Mouse (Mus musculus): ENCODE data around the gene Gm28308.

The Gm28308 gene

DNA sequence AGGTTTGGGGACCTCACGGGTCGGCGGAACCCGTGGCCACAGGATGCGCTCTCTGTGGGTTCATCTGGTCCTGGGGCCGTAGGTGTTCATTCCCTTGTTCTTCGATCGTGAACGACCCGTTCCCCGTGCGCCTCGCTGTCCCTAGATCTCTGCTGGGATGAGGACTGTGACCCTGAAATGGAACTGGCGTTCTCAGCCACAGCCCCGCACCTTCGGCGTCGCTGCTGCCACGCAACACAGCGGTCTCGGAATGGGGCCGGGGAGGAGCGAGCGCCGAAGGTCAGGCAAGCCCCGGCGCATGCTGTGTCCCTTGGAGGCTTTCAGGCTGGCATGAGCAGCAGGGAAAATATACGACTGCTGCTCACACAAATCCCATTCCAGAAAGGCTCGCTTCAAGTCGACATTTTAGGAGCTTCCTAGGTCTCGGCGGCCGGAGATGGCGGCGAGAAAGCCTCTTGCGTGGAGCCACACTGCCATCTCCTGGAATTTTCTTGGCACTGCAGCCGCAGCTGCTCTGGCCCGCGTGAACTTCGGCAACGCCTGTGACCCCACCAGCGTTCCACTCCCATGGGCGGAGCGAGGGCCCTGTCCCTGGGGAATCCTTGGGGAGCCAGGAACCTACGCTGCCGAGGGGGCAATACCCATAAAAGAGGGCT is 8.3 kb upstream of the Gm28308 start, which contains the start of gene Hoxa7:
TSS of gene Hoxa7 (minus strand) at position 518 of the 656 bp plus-strand sequence.
- intact Hi-C loops (cut with DNase I), result loop anchor here (5.0 to 10.0 kb wide), 2 partner anchors 634 to 837 kb away; no protein-coding TSS in a partner anchor

DNA sequence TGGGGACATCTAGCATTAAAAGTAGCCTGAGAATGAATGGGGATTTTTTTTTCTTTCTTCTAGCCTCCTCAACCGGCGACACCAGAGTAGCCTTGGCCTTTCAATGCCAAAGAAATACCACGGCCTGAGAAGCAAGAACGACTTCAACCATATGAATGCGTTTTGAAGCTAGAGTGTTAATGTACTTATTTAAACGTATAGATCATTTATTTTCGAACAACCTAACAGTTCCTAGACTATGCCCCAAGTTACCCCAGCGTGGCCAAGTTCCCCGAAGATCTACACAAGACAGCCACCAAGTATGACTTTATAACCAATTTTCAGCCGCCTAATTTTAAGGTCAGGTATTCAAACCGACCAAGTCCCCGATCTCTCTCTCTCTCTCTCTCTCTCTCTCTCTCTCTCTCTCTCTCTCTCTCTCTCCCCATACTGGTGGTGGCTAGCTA is 7.7 kb upstream of the Gm28308 start:
- intact Hi-C loops (cut with DNase I), result loop anchor here (5.0 to 10.0 kb wide), 2 partner anchors 634 to 836 kb away; no protein-coding TSS in a partner anchor

DNA sequence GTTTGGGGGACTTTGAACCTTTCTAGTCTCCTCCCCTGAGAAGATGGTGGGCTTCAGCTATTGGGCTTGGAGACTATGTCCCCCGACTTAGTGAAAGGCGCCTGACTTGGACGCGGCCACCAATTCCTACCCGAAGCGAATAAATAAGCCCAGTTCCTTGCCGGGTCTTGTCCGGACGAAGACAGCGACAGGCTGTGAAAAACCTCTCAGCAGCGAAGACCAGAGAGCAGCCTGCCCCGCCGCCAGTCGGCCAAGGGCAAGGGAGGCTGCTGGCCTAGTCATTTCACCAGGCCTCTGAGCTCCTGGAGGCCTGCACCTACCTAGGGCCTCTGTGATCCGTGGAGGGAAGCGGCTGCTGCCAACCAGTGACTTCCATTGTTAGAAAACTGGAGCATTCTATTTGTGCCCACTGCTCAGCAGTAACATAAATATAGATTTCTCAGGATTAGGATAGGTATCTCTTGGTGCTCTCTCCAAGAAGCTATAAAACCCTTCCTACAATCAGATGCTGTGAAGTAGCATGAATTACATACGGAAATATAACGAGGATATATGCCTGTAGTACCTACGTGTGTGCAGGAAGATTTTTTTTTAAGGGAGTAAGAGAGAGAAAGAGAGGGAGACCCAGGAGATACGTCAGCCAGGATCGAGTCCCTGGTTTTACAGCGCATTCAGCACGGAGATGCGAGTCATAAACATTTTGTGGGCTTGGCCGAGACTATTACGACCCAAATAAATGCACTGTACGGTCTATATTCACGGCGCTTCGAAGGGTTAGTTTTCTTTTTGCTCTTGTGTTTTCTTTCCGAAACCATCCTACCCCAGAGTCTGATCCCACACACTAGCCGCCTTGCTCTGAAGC is 7.1 kb upstream of the Gm28308 start:
- intact Hi-C loops (cut with DNase I), result loop anchor here (5.0 to 10.0 kb wide), 2 partner anchors 633 to 835 kb away; no protein-coding TSS in a partner anchor

DNA sequence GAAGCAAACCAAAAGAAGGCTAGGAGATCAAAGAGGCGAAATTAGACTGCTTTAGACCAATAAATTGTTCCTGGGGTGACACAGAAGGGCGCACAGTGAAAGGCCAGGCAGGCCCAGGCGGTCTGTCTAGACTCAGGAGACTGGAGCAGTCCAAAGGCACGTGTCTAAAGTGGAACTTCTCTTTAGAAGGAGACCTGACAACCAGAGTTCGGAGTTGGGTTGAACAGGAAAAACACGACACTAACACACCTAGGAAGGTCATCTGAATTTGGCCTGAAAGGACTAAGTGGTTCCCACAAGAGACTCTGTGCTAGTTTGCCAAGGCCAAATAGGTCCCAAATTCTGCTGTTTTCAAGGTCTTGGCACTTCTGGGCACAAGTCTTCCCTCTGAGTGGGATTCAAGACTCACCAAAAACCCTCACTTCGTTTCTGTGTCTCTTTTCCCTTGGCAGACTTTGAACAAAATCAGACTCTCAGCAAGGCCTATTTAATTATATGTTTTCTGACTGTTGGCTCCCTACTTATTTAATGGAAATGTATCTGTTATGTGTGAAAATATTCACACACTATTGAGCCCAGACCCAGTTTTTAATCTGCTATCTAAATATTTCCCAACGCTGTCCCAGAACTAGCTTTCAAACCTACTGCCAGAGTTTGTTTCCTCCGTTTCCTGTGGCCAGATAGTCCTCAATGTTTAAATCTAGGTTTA is 6.2 kb upstream of the Gm28308 start:
- intact Hi-C loops (cut with DNase I), result no loop called here

DNA sequence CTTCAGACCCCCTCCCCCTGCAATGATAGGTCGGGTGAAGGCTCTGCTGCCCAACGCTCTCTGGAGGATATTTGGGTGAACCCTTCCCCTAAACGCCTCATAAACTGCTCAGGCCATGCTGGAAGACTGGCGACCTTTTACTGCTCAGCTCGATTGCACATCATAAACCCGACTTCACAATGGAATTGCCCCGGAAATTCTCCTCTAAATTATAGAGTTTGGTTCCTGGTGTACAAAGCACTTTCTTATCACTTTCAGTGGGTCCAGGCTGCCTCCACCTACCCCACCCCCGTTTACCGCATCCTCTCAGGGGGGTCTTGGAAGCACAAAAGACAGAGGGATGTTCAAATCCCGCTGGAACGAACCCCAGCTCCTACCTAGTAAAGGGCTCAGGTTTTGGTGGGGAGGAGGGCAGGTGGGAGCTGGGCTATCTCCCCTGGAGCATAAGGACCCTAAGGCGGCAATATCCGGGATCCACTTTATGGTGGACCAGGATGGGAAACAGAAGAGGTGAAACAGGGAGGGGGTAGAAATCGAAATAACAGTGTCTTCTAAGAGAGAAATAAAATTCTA is 5.6 kb upstream of the Gm28308 start:
- intact Hi-C loops (cut with DNase I), result no loop called here

DNA sequence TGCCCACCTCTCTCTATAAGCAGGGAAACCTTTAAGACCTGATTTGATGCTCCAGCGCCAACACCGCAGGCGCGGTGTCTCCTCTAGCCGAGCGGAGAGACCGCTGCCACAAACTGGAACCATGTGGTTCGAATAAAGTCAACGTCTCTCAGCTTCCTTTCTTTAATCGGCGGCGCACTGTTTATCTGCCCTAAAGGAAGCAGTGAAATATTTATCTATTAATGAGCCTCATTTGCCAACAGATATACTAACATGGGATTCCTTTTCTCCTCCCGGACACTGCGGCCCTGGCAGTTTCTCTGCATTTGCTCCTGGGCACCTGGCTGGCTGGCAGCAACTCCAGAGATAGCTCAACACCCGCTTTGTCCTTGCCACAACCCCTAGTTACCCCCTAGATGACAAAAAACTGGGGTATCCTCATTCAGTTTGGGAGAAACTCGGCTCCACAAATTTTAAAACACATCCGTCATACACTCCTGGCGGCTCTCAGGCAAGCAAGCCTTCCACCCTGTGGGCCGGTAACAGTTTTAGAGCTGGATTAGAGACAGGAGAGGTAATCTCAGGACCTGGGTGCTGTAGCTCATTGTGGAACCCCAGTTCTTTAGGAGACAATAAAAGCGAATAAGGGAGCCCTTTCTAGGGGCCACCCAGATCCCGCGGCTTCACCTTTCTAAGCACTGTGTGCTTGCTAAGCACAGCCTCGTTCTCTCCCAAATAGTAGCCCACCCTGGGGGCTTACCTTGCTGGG is 4.9 kb upstream of the Gm28308 start:
- intact Hi-C loops (cut with DNase I), result no loop called here

DNA sequence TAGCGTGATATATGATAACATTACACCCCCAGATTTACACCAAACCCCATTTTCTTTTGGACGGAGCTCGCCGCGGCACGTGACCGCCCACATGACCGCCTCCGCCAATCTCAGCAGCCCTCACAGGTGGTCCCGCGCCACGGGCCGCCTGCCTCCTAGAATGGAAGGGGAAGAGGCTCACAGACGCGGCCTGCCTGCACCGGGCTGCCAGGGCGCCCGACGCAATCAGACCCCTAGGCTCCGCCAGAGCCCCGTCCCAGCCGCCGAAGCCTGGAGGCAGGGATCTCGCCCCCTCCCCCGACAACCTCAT is 4.3 kb upstream of the Gm28308 start:
- intact Hi-C loops (cut with DNase I), result no loop called here

DNA sequence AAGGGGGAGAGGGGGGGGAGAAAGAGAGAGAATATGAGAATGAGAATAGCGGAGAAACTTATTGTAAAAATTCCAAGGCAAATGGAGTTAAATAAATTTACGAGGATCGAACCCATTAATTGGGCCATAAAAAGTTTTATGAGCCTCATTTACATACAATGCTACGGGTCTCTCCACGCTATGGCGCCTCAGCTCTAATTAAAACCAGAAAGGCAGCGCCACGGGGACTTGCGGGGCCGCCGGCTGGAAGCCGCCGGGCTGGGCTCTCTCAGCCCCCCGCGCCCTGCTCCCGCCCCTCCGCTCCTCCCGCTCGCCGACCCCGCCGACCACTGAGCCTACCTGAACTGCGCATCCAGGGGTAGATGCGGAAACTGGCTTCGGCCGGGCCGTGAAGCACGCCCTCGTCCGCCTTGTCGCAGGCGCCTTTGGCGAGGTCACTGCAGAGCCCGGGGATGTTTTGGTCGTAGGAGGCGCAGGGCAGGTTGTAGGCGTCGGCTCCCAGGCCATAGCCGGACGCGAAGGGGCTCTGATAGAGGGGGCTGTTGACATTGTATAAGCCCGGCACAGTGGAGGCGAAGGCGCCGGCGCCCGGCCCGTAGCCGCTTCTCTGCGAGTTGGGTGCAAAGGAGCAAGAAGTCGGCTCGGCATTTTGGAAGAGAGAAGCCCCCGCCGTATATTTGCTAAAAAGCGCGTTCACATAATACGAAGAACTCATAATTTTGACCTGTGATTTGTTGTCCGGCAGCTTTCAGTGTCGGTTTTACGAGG is 3.7 kb upstream of the Gm28308 start:
- intact Hi-C loops (cut with DNase I), result no loop called here

DNA sequence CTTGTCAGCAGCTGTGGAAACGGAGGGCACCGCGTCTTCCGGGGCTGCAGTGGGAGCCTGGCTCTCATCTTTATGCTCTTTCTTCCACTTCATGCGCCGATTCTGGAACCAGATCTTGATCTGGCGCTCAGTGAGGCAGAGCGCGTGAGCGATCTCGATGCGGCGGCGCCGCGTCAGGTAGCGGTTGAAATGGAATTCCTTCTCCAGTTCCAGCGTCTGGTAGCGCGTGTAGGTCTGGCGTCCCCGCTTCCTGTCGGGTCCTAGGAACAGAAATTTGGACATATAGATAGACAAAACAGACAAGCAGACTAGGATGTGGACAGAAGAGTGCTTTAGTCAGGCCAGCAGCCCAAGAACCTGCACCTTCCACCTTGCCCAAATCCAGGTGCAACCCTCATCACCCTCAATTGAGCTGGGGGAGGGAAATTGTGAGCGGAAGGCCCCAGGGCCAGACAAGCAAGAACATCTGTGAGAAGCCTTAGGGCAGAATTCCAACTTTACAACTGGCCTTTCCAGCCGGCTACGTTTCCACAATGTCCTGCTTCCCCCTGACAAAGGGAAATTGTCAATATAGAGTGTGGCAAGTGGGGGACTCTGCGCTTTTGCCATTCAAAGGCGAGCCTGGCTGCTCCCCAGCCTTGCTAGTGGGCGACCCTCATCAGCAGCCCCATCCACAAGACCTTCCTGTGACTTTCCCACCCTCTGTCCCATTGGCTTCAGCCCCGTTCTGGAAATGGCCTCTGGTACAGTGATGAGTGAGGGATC is 2.8 kb upstream of the Gm28308 start:
- intact Hi-C loops (cut with DNase I), result no loop called here

DNA sequence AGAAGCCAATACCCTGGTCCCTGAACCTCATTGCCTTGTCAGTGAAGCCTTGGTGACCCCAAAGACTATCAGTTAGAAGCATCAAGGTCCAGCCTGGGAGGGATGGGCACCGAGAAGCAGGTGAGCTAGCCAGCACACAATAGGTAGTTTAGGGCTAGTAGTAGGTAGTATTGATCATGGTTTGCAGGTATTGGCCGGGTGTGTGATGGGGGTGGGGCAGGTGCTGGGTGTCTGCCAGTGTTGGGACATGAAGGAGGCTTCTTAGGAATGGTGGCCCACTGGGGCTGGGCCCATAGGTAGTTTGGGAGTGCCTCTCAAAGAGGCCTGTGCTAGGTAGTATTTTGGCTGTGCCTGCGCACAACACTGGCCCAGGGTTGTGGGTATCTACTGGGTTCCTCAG is 1.9 kb upstream of the Gm28308 start:
- intact Hi-C loops (cut with DNase I), result no loop called here

DNA sequence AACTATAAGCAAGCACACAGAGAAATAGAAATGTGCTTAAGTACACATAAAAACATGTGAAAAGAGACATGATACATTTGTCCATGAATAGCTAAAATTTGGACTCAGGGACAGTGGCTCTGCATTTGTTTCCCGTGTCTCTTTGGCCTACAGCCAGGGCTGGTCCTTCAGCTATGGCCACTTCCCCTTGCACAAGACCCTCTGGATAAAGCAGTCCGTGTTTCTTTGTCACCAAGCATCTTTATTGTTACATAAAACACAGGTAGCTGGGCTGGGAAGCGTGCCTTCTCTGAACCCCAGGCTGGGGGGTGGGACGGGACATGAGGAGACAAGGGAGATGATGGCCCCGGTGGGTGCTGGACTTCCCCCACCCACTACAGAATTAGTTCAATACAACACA is 1.1 kb upstream of the Gm28308 start:
- intact Hi-C loops (cut with DNase I), result no loop called here

DNA sequence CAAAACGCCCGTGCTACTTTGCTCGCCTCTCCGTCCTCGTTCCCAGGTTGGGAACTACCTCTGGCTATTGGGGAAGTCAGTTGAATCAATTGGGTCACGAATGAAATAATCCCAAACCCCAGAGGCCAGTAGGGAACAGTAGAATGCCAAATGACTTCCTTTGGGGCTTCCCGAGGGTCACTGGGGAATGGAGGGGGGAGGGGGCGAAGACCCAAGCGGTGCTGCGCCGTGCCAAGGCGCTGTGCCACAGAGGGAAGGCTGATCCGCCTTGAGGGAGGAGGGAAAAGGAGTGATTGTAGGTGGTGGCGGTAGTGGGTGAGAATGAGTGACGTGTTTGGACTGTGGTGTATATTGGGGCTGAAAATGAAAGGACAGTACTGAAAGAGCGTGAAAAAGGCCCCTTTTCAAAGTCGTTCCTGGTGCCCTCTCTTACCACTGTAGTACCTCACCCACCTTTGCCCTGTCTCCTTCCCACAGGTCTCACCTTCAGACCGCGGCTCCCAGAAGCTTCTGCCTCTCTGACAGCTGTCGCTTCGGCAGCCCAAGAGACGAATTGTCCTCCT is 502 bp downstream of the Gm28308 start:
- intact Hi-C loops (cut with DNase I), result no loop called here

DNA sequence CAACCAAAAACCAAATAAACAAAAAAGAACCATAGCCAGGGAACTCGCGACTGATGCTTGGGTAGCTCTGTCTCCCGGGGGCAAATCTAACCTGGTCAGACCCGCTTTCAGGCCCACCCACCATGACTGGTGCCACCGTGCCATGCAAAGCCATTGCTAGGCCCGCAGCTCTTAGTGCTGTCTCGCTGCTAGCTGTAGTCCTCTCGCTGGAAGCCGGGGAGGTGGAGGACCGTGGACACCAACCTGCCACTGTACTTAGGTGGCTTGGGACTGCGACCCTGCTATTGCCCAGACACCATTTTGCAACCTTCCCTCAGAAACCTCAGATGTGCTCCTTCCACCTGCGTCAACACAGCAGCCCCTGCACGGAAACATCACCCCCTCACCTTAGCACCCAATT is 1.2 kb downstream of the Gm28308 start:
- intact Hi-C loops (cut with DNase I), result no loop called here

DNA sequence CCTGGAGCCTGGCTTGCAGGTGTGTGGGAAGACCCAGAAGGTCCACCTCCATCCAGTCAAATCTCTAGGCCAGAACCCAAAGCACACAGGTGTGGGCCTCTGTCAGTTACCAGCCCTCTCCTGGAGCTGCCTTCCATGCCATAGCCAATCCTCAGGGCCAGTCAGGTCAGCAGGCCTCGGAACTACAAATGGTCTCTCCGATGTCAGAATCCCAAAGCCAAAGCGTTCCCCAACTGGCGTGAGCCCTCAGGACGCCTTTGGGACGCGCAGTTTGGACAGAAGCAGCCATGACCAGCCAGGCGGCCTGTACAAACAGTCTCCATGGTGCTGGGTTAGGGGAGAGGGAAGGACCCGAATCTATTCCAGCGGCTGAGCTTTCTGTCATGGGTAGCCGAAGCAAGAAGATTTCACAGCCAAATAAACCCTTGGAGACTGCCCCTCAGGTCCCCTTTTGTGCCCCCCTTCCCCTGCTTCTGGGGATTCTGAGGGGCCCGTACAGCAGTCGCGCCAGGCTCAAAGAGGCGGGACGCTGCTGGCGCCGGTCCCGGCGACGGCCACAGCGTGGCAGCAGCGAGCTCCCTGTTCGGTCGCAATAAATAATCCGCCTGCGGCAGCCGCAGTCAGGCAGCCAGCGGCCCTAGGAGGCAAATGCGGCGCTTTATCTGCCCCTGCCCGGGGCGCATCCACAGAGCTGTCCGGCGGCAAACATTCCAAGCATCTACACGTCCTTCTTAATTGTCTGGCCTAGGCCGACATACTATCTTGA is 1.8 kb downstream of the Gm28308 start:
- intact Hi-C loops (cut with DNase I), result no loop called here

DNA sequence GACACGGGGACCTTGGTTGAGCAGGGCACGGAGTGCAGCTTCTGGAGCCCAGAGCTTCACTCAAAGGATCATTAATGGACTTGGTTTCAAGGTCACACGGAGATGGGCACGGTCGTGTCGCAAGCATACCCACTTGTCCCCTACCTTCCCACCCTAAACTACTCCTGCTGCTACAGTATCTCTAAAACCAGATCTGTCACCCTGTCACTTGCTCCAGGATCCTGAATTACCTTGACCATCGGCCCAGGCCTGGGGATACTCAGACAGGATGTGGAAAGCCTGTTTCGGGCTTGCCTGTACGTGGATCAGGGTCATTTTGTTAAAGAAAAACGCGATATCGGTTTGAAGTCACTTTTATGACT is 3.5 kb downstream of the Gm28308 start:
- intact Hi-C loops (cut with DNase I), result no loop called here

DNA sequence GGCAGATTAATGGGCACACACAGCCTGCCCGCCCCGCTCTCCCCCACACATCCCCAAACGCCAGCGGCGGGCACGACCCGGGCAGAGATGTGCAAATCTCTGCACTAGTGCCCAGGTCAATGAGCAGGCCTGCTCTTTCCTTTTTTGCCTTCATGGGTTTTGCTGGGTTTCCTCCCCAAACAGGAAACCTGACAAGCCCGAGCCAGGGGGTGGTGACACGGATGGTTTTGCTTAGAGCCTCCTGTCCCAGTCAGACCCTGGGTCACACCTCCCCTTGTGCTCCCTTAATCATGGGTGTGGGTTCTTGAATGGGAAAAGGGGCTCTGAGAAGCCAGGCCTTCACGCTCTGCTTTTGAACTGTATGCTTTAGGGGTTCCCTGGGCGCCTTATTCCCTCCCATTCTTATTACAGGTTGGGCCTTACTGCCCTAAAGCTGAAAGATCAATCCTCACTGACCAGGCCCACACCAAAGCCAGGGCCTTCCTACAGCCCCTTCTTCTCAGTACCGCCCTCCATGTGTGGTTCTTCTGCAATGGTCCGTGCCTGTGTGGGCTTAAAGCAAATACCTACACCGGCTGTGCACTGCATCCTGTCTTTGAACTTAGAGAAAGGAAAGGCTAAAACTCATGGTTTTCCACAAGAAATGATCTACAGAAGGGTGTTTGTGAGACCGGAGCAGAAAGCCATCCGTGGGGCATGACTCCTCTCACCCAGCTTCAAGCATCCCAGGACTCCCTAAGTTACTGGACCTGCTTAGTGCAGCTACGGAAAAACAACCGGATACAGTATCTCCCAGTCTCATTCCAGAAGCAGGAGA is 4.1 kb downstream of the Gm28308 start:
- intact Hi-C loops (cut with DNase I), result no loop called here

DNA sequence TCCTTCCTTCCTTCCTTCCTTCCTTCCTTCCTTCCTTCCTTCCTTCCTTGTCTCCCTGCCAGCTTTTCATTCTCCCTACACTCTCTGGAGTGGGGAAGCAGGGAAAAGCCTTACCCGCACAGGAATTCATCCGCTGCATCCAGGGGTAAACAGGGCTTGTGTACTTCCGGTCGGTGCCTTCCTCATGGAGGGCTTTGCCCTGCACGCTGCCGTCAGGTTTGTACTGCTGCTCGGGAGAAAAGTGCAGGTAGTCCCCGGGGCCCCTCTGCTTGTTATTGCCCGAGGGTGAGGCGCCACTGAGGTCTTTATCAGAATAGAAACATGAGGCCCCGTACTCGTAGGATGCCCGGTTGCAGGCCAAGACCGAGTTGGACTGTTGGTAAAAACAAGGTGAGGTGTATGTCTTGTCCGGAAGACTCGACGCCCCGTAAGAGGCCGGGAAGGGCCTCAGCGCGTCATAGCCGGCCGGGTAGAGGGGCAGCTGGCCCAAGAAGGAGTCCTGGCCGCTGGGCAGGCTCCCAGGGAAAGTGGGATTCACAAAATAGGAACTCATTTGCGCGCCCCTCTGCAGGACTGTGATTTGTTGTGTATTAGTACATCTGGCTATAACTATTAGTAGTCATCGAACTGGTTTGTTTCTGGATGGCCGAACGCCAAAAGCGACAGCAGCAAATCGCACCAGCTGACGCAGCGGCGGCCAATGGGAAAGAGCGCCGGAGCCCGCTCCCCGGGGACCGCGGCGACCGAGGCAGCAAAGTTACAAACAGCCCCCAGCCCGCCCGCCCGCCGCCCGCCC is 4.9 kb downstream of the Gm28308 start, which contains the start of gene Hoxa6:
TSS of gene Hoxa6 (minus strand) at position 651 of the 796 bp plus-strand sequence.
- intact Hi-C loops (cut with DNase I), result no loop called here

All from adrenal gland (tissue).